Mouse (Mus musculus) kidney, postnatal 0 days (tissue): ENCODE measurements around the gene Wnt16. TPM values are rescaled to one million over a fixed set of nuclear protein-coding genes. Genes with fewer than 3 reads are reported as not detected.
"Not testable (repeated sequence)": the region's sequence is repeated elsewhere in the genome, so short reads cannot be mapped to it uniquely, and the experiment has no call there.

Experiments used
- ATAC-seq: fragments of 200-750 bp; cut with Nextera tagmentation; replicated peaks from 2 replicates; pipeline ENCODE4 v1.8.0; 2017; ENCODE audit warnings: low read depth, moderate number of reproducible peaks, moderate TSS enrichment, moderate library complexity; ENCODE audit not compliant: low FRiP score
- DNase-seq: peaks from one replicate; pipeline ENCODE4 v3.0.0-alpha.2; 2016; ENCODE audit warnings: low spot score
- H3K27ac ChIP-seq: fragments of 300-500 bp; sonication (generic); 2 replicates; pipeline ENCODE4 v1.5.1; 2014; ENCODE audit warnings: mild to moderate bottlenecking
- H3K27me3 ChIP-seq: fragments of 300-500 bp; sonication (generic); 2 replicates; pipeline ENCODE4 v1.6.1; 2014; ENCODE audit warnings: low read length, mixed read lengths; ENCODE audit not compliant: insufficient read depth
- H3K36me3 ChIP-seq: fragments of 300-500 bp; sonication (generic); 2 replicates; pipeline ENCODE4 v1.6.1; 2014; ENCODE audit warnings: low read length, mixed read lengths; ENCODE audit not compliant: insufficient read depth
- H3K4me1 ChIP-seq: fragments of 300-500 bp; sonication (generic); replicated peaks from 2 replicates; pipeline ENCODE4 v1.6.1; 2014; ENCODE audit warnings: antibody characterized with exemption, low read length, mixed read lengths; ENCODE audit not compliant: insufficient read depth
- H3K4me2 ChIP-seq: fragments of 300-500 bp; sonication (generic); 2 replicates; pipeline ENCODE4 v1.6.1; 2014; ENCODE audit warnings: mild to moderate bottlenecking, low read length, moderate library complexity, mixed read lengths
- H3K4me3 ChIP-seq: fragments of 300-500 bp; sonication (generic); replicated peaks from 2 replicates; pipeline ENCODE4 v1.5.1; 2014; ENCODE audit warnings: low read depth, low read length
- H3K9ac ChIP-seq: fragments of 300-500 bp; sonication (generic); 2 replicates; pipeline ENCODE4 v1.6.1; 2014; ENCODE audit warnings: low read depth, low read length
- H3K9me3 ChIP-seq: fragments of 300-500 bp; sonication (generic); replicated peaks from 2 replicates; pipeline ENCODE4 v1.6.1; 2016; ENCODE audit warnings: low read length, inconsistent platforms, mixed read lengths
- CTCF ChIP-seq: IDR thresholded peaks from 2 replicates; pipeline ENCODE4 v1.5.1; 2016; ENCODE audit warnings: antibody characterized with exemption, low read depth, mild to moderate bottlenecking, moderate library complexity
- WGBS: fragments of 180-500 bp; shearing (Covaris S2); extraction: QIAGEN DNeasy Blood & Tissue Kit; methylation state at CpG from one replicate; pipeline ENCODE4 v1.1.7; 2014; 5-methylcytosine and 5-hydroxymethylcytosine counted together
- polyA plus RNA-seq: library from polyadenylated mRNA; unstranded; fragments of >200 nt; fragmentation: Nextera tagmentation; extraction: Ambion mirVana; gene quantifications from 2 replicates; pipeline ENCODE4 v1.2.1, GENCODE M21; 2015

The Wnt16 gene
- polyA plus RNA-seq, result 1.1 and 1.6 TPM in 2 replicates

DNA sequence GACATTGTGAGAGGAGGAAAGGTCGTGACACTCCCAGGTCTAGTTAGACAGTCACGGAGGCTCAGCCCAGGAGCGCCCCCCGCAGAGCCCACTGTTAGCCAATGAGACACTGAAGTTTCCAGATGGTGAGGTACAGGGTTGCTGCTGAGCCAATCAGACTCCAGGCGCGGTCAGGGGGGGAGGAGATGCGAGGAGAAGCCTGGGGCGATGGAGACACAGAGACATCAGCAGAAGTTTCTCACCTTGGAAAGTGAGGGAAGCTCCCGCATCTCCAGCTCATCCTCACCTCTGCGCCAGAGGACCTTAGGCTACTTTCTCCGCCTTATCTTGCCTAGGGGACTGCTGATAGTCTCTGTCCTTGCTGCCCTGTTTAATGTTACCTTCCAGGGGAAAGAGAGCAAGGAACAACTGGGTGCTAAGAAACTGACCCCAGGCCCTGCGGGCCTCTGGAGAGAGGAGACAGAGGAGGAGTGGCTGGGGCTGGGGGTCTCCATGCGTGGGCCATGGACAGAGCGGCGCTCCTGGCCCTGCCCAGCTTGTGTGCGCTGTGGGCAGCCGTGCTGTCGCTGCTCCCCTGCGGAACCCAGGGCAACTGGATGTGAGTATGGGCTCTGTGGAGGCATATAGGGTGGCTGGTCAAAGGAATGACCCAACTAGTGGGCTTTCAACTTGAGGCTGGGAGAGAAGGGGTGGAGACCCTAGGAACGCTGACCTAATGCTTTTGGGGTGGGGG lies at the start of gene Wnt16:
TSS of gene Wnt16 (plus strand) at position 224 of the 733 bp plus-strand sequence.
- ATAC-seq, result peak; percentile 63
- no peak within 1 kb of the TSS for H3K27ac ChIP-seq
- WGBS, result 4% methylated on average over 20 of the region's 20 CpGs
- 0 out of 2 replicates have a peak, but pooled peaks cover 8% of the 10 kb centered on the region for H3K4me1 ChIP-seq
- peak within 1 kb of the TSS; percentile 33 for H3K4me3 ChIP-seq
- DNase-seq, result no peak
- no peak for TF ChIP-seq CTCF
- H3K9me3 ChIP-seq, result no peaks in the 10 kb centered on the region
- H3K9ac ChIP-seq, result no peak within 1 kb of the TSS
- no peaks in the 10 kb centered on the region for H3K36me3 ChIP-seq
- H3K27me3 ChIP-seq, result peaks cover 28% of the 10 kb centered on the region
- H3K4me2 ChIP-seq, result peak within 1 kb of the TSS; percentile 50

- ATAC-seq (no peak), DNase-seq (no peak)
- no peak overlapping the region for H3K27ac ChIP-seq
- WGBS, result 86% methylated on average over 8 of the region's 8 CpGs
- H3K27me3 ChIP-seq, result no peaks in the 10 kb centered on the region
- no peaks in the 10 kb centered on the region for H3K9me3 ChIP-seq
- H3K4me1 ChIP-seq, result no peaks in the 10 kb centered on the region
- H3K36me3 ChIP-seq, result no peaks in the 10 kb centered on the region
- no peak overlapping the region for H3K9ac ChIP-seq
- no peak overlapping the region for H3K4me2 ChIP-seq
- TF ChIP-seq CTCF, result no peak
- H3K4me3 ChIP-seq, result no peak overlapping the region
Observed at GRCm38 (mm10) chr6:22243321-22243720, 44.7 kb upstream of the Wnt16 start.

DNA sequence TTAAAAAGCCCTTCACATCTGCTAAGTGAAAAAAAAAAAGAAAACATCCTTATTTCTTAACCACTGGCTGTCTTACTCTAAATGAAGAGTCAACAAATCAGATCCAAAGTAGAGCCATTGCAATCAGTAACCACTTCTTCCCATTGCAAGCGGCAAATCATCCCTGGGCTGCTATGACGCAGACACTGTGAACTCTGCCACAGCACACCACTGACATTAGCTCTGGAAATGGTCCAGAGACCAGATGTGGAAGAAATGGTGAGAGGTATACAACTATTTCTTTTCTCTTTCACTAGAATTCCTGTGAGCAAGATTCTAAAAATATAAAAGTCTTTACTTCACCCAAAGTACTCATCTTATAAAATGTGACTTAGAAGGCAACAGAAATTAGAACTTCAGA lies 41.3 kb upstream of the Wnt16 start:
- 88% methylated on average over 2 of the region's 2 CpGs for WGBS
- Histone ChIP-seq H3K4me2 (no peak overlapping the region), H3K4me3 (no peak overlapping the region), H3K27ac (no peak overlapping the region), H3K36me3 (no peaks in the 10 kb centered on the region), H3K9ac (no peak overlapping the region), H3K9me3 (no peaks in the 10 kb centered on the region), H3K4me1 (no peaks in the 10 kb centered on the region), H3K27me3 (no peaks in the 10 kb centered on the region)
- DNase-seq, result no peak
- no peak for TF ChIP-seq CTCF
- ATAC-seq, result no peak

- ATAC-seq, result no peak
- no peaks in the 10 kb centered on the region for H3K27me3 ChIP-seq
- H3K9ac ChIP-seq, result no peak overlapping the region
- 55% methylated on average over 4 of the region's 4 CpGs for WGBS
- no peak overlapping the region for H3K27ac ChIP-seq
- TF ChIP-seq CTCF, result no peak
- H3K4me3 ChIP-seq, result no peak overlapping the region
- H3K36me3 ChIP-seq, result no peaks in the 10 kb centered on the region
- H3K9me3 ChIP-seq, result no peaks in the 10 kb centered on the region
- no peak overlapping the region for H3K4me2 ChIP-seq
- no peaks in the 10 kb centered on the region for H3K4me1 ChIP-seq
- DNase-seq, result no peak
Observed at GRCm38 (mm10) chr6:22258784-22259183, 29.2 kb upstream of the Wnt16 start.

DNA sequence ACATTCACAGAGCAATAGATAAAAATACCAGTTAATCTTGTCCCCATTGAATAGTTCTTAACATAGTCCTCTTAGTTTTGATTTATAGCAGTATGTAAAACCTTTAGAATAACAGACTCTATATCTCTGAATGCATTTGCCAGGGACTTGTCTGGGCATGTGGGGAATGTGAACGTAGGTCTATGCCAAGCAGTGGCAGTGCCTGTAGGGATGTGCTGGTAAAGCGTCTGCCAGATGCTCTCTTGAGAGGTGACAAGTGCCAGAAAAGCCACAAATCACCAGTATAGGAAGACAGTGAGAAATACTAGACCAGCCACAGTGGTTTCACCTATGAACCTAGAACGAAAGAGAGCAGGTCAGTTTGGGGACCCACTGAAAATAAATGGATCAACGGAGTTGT lies 25.5 kb upstream of the Wnt16 start:
- Histone ChIP-seq H3K4me1 (no peaks in the 10 kb centered on the region), H3K27ac (no peak overlapping the region), H3K27me3 (no peaks in the 10 kb centered on the region), H3K36me3 (no peaks in the 10 kb centered on the region), H3K4me2 (no peak overlapping the region), H3K9ac (no peak overlapping the region), H3K4me3 (no peak overlapping the region), H3K9me3 (no peaks in the 10 kb centered on the region)
- DNase-seq (no peak), ATAC-seq (no peak)
- WGBS, result 42% methylated on average over 4 of the region's 4 CpGs
- TF ChIP-seq CTCF, result no peak

GRCm38 (mm10) chr6:22264094-22264493 lies 23.9 kb upstream of the Wnt16 start:
- not testable (repeated sequence) for H3K4me1 ChIP-seq, H3K27me3 ChIP-seq, H3K4me3 ChIP-seq, DNase-seq, ATAC-seq, H3K4me2 ChIP-seq, H3K27ac ChIP-seq, H3K9me3 ChIP-seq, H3K9ac ChIP-seq, H3K36me3 ChIP-seq
- WGBS, result 89% methylated on average over 8 of the region's 8 CpGs

GRCm38 (mm10) chr6:22266018-22266417 lies 22.0 kb upstream of the Wnt16 start:
- no peaks in the 10 kb centered on the region for H3K36me3 ChIP-seq
- WGBS, result 68% methylated on average over 4 of the region's 4 CpGs
- no peak overlapping the region for H3K4me2 ChIP-seq
- H3K9ac ChIP-seq, result no peak overlapping the region
- no peaks in the 10 kb centered on the region for H3K27me3 ChIP-seq
- DNase-seq, result no peak
- H3K9me3 ChIP-seq, result no peaks in the 10 kb centered on the region
- H3K4me1 ChIP-seq, result no peaks in the 10 kb centered on the region
- no peak for ATAC-seq
- TF ChIP-seq CTCF, result no peak
- no peak overlapping the region for H3K27ac ChIP-seq
- H3K4me3 ChIP-seq, result no peak overlapping the region
